Mouse (Mus musculus) bone marrow, adult 2 months (tissue): Measurements from ENCODE around the gene Tmem88b. TPM values are rescaled to one million over a fixed set of nuclear protein-coding genes. Genes with fewer than 3 reads are reported as not detected.
A peak's percentile ranks its signal among the peaks of the same experiment; 100 is the strongest.
"Not testable (repeated sequence)": the region's sequence is repeated elsewhere in the genome, so short reads cannot be mapped to it uniquely, and the experiment has no call there.

Experiments used
- H3K27ac ChIP-seq: fragments of 200-500 bp; 2 replicates; pipeline ENCODE4 v1.5.1; 2012; ENCODE audit warnings: low read depth, mild to moderate bottlenecking, control low read depth, inconsistent platforms, low read length; ENCODE audit not compliant: control insufficient read depth, poor library complexity, insufficient read depth
- H3K4me1 ChIP-seq: fragments of 200-500 bp; 2 replicates; pipeline ENCODE4 v1.6.1; 2011; ENCODE audit warnings: low read length; ENCODE audit not compliant: control insufficient read depth, insufficient read depth
- H3K4me3 ChIP-seq: fragments of 200-500 bp; replicated peaks from 2 replicates; pipeline ENCODE3; 2011; ENCODE audit warnings: mild to moderate bottlenecking, low read depth, low read length, control low read depth; ENCODE audit not compliant: control insufficient read depth
- CTCF ChIP-seq: fragments of 200-500 bp; IDR thresholded peaks from 2 replicates; pipeline ENCODE4 v1.5.1; 2011; ENCODE audit warnings: low read length, control low read depth; ENCODE audit not compliant: control insufficient read depth, insufficient read depth
- POLR2A ChIP-seq: fragments of 200-500 bp; IDR thresholded peaks from 2 replicates; pipeline ENCODE4 v1.6.1; 2011; ENCODE audit warnings: low read depth, mild to moderate bottlenecking, control low read depth, low read length, borderline replicate concordance; ENCODE audit not compliant: control insufficient read depth
- WGBS: fragments of 180-500 bp; shearing (Covaris S2); methylation state at CpG from one replicate; pipeline ENCODE4 v1.1.7; 2018; 5-methylcytosine and 5-hydroxymethylcytosine counted together
- polyA plus RNA-seq: library from polyadenylated mRNA; stranded (reverse); fragments of >200 nt; gene quantifications from 2 replicates; pipeline ENCODE4 v1.2.4, GENCODE M21; 2011; ENCODE audit warnings: low replicate concordance; ENCODE audit not compliant: missing spikeins, insufficient read depth, insufficient read length

The Tmem88b gene
- polyA plus RNA-seq, 1 experiment, result 1.1 TPM

GRCm38 (mm10) chr4:155802075-155802474 is 16.4 kb upstream of the Tmem88b start:
- TF ChIP-seq POLR2A (no peak), CTCF (no peak)
- Histone ChIP-seq H3K4me1 (peaks cover 3% of the 10 kb centered on the region; the same call in 1 of the 2 replicates), H3K27ac (no peak overlapping the region), H3K4me3 (no peak overlapping the region)
- WGBS, result 88% methylated on average over 1 of the region's 1 CpGs

GRCm38 (mm10) chr4:155793730-155794129 is 8.1 kb upstream of the Tmem88b start:
- TF ChIP-seq CTCF (no peak), POLR2A (no peak)
- Histone ChIP-seq H3K4me3 (no peak overlapping the region), H3K27ac (no peak overlapping the region), H3K4me1 (no peaks in the 10 kb centered on the region)
- WGBS, result 78% methylated on average over 2 of the region's 2 CpGs

DNA sequence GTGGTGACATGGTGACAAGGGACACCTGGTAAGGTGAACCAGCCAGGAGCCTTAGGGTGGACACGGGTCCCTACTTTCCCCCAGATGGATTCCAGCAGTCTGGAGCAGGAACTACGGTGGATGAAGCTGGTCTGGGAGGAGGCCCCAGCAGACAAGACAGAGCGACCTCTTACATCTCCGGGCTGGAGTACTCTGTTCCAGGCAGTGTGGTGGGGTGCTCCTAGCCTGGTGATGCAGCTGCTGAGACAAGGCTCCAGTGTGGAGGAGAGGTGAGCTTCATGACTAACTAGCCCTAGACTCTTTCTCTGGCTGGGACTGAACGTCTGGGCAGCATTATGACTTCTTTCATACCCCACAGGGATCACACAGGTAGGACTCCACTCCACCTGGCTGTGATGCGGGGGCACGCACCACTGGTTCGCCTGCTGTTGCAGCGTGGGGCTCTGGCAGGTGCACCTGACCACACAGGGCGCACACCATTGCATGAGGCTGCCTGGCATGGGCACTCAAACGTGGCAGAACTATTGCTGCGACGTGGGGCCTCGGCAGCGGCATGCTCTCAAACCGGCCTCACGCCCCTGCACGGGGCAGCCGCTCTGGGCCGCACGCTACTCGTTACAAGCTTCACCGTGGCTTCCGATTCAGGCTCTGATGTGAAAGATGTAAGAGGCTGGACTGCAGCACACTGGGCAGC is 5.7 kb upstream of the Tmem88b start:
- Histone ChIP-seq H3K27ac (no peak overlapping the region), H3K4me1 (no peaks in the 10 kb centered on the region), H3K4me3 (no peak overlapping the region)
- no peak for TF ChIP-seq POLR2A
- no peak for TF ChIP-seq CTCF
- 85% methylated on average over 24 of the region's 24 CpGs for WGBS

- no peak overlapping the region for H3K4me3 ChIP-seq
- 74% methylated on average over 3 of the region's 3 CpGs for WGBS
- H3K4me1 ChIP-seq, result no peaks in the 10 kb centered on the region
- TF ChIP-seq POLR2A (no peak), CTCF (no peak)
- H3K27ac ChIP-seq, result no peak overlapping the region
These were observed 5.0 kb upstream of the Tmem88b start for GRCm38 (mm10) chr4:155790650-155791161.

- Histone ChIP-seq H3K4me1 (no peaks in the 10 kb centered on the region), H3K4me3 (no peak within 1 kb of the TSS), H3K27ac (no peak within 1 kb of the TSS)
- WGBS, result 86% methylated on average over 3 of the region's 3 CpGs
- TF ChIP-seq CTCF (no peak), POLR2A (no peak)
These were observed 4.4 kb upstream of the Tmem88b start, which contains the start of gene Ankrd65 for GRCm38 (mm10) chr4:155790021-155790489. Ankrd65 (plus strand) TSS chr4:155790439.

DNA sequence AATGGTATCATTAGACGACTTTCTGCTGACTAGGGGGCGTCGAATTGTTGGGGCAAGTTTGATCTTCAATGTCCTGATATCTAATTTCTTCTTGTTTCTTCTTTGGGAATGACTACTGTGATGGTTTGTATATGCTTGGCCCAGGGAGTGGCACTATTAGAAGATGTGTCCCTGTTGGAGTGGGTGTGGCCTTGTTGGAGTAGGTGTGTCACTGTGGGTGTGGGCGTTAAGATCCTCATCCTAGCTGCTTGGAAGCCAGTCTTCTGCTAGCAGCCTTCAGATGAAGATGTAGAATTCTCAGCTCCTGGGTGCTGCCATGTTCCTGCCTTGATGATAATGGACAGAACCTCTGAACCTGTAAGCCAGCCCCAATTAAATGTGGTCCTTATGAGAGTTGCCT is 3.2 kb upstream of the Tmem88b start:
- not testable (repeated sequence) for H3K27ac ChIP-seq, H3K4me3 ChIP-seq, H3K4me1 ChIP-seq
- WGBS, result 74% methylated on average over 4 of the region's 4 CpGs

DNA sequence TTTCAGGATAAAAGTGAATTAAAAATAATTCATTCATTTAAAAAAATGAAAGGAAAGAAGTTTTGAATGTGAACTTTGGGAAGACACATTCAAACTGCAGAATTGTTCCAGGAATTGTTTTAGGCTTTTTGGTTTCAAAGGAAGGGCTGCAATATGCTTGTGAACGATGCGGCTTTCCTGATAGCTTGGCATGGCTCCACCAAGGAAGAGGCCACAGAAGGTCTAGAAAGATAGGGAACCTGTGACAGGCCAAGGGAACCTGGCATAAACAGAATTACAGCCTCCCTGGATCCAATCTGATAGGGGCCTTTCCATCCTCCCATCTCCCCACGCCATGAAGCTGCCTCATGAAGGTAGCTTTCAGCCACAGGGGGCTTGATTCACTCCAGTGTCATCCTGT is 2.6 kb upstream of the Tmem88b start:
- Histone ChIP-seq H3K4me1 (no peaks in the 10 kb centered on the region), H3K27ac (peak overlapping the region; percentile 80), H3K4me3 (no peak overlapping the region)
- WGBS, result 24% methylated on average over 3 of the region's 3 CpGs
- TF ChIP-seq POLR2A (no peak), CTCF (no peak)

GRCm38 (mm10) chr4:155785246-155785645 is 428 bp downstream of the Tmem88b start:
- TF ChIP-seq CTCF, result no peak
- TF ChIP-seq POLR2A, result no peak
- no peaks in the 10 kb centered on the region for H3K4me1 ChIP-seq
- 73% methylated on average over 10 of the region's 10 CpGs for WGBS
- H3K4me3 ChIP-seq, result no peak overlapping the region
- H3K27ac ChIP-seq, result no peak overlapping the region

DNA sequence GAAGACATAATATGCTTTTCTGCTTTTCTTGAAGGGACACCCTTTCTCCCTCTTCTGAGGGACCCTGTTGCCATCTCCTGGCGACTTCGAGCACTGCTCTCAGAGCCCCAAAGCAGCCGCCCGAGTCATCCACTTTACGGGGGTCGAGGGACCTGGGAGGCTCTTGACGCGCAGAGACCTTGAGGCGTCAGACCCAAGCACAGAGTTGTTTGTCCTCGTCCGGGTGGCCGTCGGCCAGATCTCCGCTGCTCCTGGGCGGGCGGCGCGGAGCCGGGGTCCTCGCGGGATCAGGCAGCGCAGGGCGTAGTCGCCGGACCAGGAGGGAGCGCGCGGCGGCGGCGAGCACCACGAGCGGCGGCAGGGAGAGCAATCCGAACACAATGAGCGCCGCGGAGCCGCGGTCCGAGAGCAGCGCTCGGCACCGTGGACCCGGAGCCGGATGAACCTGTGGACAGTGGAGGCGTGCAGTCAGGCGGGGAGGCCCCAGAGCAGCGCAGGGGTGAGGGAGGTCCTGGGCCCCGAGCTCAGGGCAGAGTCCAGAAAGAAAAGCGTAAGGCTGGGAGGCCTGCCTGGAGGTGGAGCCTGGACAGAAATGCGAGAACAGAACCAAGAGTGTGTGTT is 1.5 kb downstream of the Tmem88b start:
- under 1% methylated on average over 52 of the region's 52 CpGs for WGBS
- TF ChIP-seq POLR2A (peak; percentile 23; the same call in 1 of the 2 replicates), CTCF (peak; percentile 52)
- no peaks in the 10 kb centered on the region for H3K4me1 ChIP-seq
- peak overlapping the region; percentile 58 for H3K4me3 ChIP-seq
- H3K27ac ChIP-seq, result peak overlapping the region; percentile 81
